Mouse (Mus musculus) liver, adult 2 months (tissue): ENCODE measurements at regions not wholly inside any gene's neighbourhood (a gene's known extent, or its start where the extent isn't known, plus 50 kb on each side); places are given as distances from the start of the nearest gene placed in this dataset.

Source experiments
- CTCF ChIP-seq: fragments of 200-500 bp; IDR thresholded peaks from 2 replicates; pipeline ENCODE4 v1.5.1; 2011; ENCODE audit warnings: low read depth, low read length, control low read depth
- POLR2A ChIP-seq: fragments of 200-500 bp; IDR thresholded peaks from 2 replicates; pipeline ENCODE4 v1.6.1; 2011; ENCODE audit warnings: low read length, control low read depth; ENCODE audit not compliant: insufficient read depth; ENCODE audit errors: extremely low read depth

DNA sequence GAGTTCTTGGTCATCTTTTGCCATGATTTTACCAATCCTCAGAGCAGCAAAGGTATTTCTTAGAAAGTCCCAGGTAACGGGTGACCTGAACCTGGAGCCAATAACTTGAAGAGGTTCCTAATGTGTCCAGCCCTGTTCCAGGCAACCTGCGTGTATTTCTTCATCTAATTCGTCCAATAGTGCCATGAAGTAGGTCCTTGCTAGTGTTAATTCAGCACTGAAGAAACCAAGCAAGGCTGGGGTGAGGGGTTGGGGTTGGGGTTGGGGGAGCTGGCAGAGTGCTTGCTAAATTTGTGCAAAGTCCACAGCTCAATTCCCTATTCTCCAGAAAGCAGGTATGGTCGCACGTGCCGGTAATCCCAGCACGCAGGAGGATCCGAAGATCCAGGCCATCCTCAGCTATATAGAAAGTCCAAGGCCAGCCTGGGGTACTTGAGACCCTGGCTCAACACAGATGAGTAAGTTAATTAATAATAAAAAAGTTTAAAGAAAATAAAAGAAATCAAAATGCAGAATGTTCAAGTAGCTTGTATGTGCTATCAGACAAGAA is 54.6 kb upstream of the Cpsf6 start:
- no peak for TF ChIP-seq CTCF
- TF ChIP-seq POLR2A: no peak
